Mouse (Mus musculus) spleen, adult 12 weeks (tissue): ENCODE data around the gene Fbxo47.

Source experiments
- DNase-seq: peaks from one replicate; pipeline ENCODE4 v3.0.0; 2022; ENCODE audit warnings: low spot score

The Fbxo47 gene

GRCm38 (mm10) chr11:97883918-97884600 lies at the start of gene Fbxo47:
Fbxo47 (minus strand) TSS chr11:97884154.
- DNase-seq, result peak; percentile 95

GRCm38 (mm10) chr11:97933553-97933952 lies 49.6 kb upstream of the Fbxo47 start:
- DNase-seq, result no peak

GRCm38 (mm10) chr11:97928905-97929304 lies 45.0 kb upstream of the Fbxo47 start:
- DNase-seq, result no peak

GRCm38 (mm10) chr11:97924217-97924616 lies 40.3 kb upstream of the Fbxo47 start:
- DNase-seq, result no peak

- no peak for DNase-seq
These were observed 39.7 kb upstream of the Fbxo47 start for GRCm38 (mm10) chr11:97923639-97924038.

- no peak for DNase-seq
These were observed 32.1 kb upstream of the Fbxo47 start for GRCm38 (mm10) chr11:97915974-97916503.

- DNase-seq, result no peak
These were observed 31.5 kb upstream of the Fbxo47 start for GRCm38 (mm10) chr11:97915471-97915870.

GRCm38 (mm10) chr11:97913111-97913510 lies 29.2 kb upstream of the Fbxo47 start:
- DNase-seq, result no peak

- no peak for DNase-seq
These were observed 24.8 kb upstream of the Fbxo47 start for GRCm38 (mm10) chr11:97908634-97909348.

- DNase-seq, result no peak
These were observed 24.0 kb upstream of the Fbxo47 start for GRCm38 (mm10) chr11:97907935-97908334.

GRCm38 (mm10) chr11:97906905-97907304 lies 23.0 kb upstream of the Fbxo47 start:
- DNase-seq, result no peak

GRCm38 (mm10) chr11:97905941-97906340 lies 22.0 kb upstream of the Fbxo47 start:
- no peak for DNase-seq

- no peak for DNase-seq
These were observed 21.6 kb upstream of the Fbxo47 start for GRCm38 (mm10) chr11:97905540-97905939.

- DNase-seq, result no peak
These were observed 20.8 kb upstream of the Fbxo47 start for GRCm38 (mm10) chr11:97904801-97905200.

- DNase-seq, result no peak
These were observed 17.9 kb upstream of the Fbxo47 start for GRCm38 (mm10) chr11:97901806-97902205.

- peak; percentile 54 for DNase-seq
These were observed 15.9 kb upstream of the Fbxo47 start for GRCm38 (mm10) chr11:97899822-97900221.

- DNase-seq, result no peak
These were observed 13.7 kb upstream of the Fbxo47 start for GRCm38 (mm10) chr11:97897568-97898185.

GRCm38 (mm10) chr11:97896655-97897054 lies 12.7 kb upstream of the Fbxo47 start:
- DNase-seq, result no peak

GRCm38 (mm10) chr11:97891821-97892220 lies 7.9 kb upstream of the Fbxo47 start:
- no peak for DNase-seq

GRCm38 (mm10) chr11:97885296-97885915 lies 1.5 kb upstream of the Fbxo47 start:
- DNase-seq, result no peak

- DNase-seq, result no peak
These were observed 739 bp upstream of the Fbxo47 start for GRCm38 (mm10) chr11:97884601-97885185.

GRCm38 (mm10) chr11:97883542-97883917 lies 424 bp downstream of the Fbxo47 start:
- peak; percentile 83 for DNase-seq
